Mouse (Mus musculus) NIH3T3 (cell line): ENCODE results near the gene Ttf1.

Source experiments
- DNase-seq: peaks from one replicate; pipeline ENCODE4 v3.0.0-alpha.2; 2012; ENCODE audit warnings: low read depth

Ttf1 gene

GRCm38 (mm10) chr2:29060135-29060597, at the start of gene Ttf1:
TSS of gene Ttf1 (plus strand) at chr2:29060262.
- DNase-seq, result peak; percentile 97

- DNase-seq, result no peak
Observed at GRCm38 (mm10) chr2:29012523-29012922, 47.5 kb upstream of the Ttf1 start.

- peak; percentile 15 for DNase-seq
Observed at GRCm38 (mm10) chr2:29016599-29017587, 43.2 kb upstream of the Ttf1 start.

- DNase-seq, result no peak
Observed at GRCm38 (mm10) chr2:29018680-29019079, 41.4 kb upstream of the Ttf1 start.

GRCm38 (mm10) chr2:29021025-29021424, 39.0 kb upstream of the Ttf1 start:
- no peak for DNase-seq

- no peak for DNase-seq
Observed at GRCm38 (mm10) chr2:29023001-29023400, 37.1 kb upstream of the Ttf1 start.

GRCm38 (mm10) chr2:29025284-29025683, 34.8 kb upstream of the Ttf1 start:
- DNase-seq, result peak; percentile 60

GRCm38 (mm10) chr2:29030048-29030734, 29.9 kb upstream of the Ttf1 start:
- no peak for DNase-seq

- DNase-seq, result no peak
Observed at GRCm38 (mm10) chr2:29031951-29032350, 28.1 kb upstream of the Ttf1 start.

- no peak for DNase-seq
Observed at GRCm38 (mm10) chr2:29034542-29035475, 25.3 kb upstream of the Ttf1 start.

GRCm38 (mm10) chr2:29035698-29036097, 24.4 kb upstream of the Ttf1 start:
- no peak for DNase-seq

GRCm38 (mm10) chr2:29039741-29040140, 20.3 kb upstream of the Ttf1 start:
- no peak for DNase-seq

GRCm38 (mm10) chr2:29040594-29041476, 19.2 kb upstream of the Ttf1 start:
- DNase-seq, result no peak

GRCm38 (mm10) chr2:29041477-29041768, 18.6 kb upstream of the Ttf1 start:
- no peak for DNase-seq

- no peak for DNase-seq
Observed at GRCm38 (mm10) chr2:29042124-29042523, 17.9 kb upstream of the Ttf1 start.

- no peak for DNase-seq
Observed at GRCm38 (mm10) chr2:29046151-29046550, 13.9 kb upstream of the Ttf1 start.

- DNase-seq, result peak; percentile 48
Observed at GRCm38 (mm10) chr2:29051932-29052331, 8.1 kb upstream of the Ttf1 start.

- DNase-seq, result peak; percentile 78
Observed at GRCm38 (mm10) chr2:29052943-29053454, 7.1 kb upstream of the Ttf1 start.

GRCm38 (mm10) chr2:29053802-29054544, 6.1 kb upstream of the Ttf1 start:
- peak; percentile 83 for DNase-seq

GRCm38 (mm10) chr2:29054545-29054935, 5.5 kb upstream of the Ttf1 start:
- DNase-seq, result no peak
